Mouse (Mus musculus) c-Kit-negative CD71-positive TER-119-positive erythroid progenitor cells, embryonic 14.5 days (primary cell): ENCODE data around the gene Shisa4.
"Not testable (repeated sequence)": the region's sequence is repeated elsewhere in the genome, so short reads cannot be mapped to it uniquely, and the experiment has no call there.

Experiments used
- DNase-seq: peaks from one replicate; pipeline ENCODE4 v3.0.0-alpha.2; 2013; ENCODE audit warnings: low read depth, low spot score

Shisa4 gene

DNA sequence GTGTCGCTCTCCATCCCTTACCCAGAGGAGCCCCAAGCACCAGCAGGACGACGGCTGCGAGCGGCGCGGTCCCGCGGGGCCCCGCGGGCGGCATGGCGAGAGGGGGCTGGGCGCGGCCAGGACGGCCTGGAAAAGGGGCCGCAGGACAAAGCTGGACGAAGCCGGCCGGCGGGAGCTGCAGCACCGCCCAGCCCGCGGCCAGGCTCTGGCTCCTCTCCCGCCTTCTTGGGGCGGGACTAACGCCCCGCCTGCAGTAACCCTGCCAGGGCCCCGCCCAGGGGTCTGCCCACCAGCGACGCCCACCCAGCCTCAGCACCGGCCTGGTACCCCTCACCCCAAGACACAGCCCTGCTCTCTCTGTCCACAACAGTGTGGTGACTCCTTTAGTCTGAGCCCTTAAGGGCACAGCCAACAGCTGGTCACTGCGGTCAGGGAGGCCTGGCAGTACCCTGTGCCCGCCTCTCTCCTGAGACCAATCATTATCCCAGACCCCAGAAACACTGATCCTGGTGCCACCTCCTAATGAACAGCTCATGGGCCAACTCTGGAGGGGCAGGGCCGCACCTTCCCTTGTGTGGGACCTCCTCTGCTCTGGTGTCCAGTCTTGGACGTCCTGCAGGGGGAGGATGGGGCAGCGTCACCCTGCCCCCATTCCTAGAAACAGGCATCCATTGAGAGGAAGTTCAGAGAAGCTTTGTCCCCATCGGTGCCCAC lies at the start of gene Shisa4:
Gene Shisa4, minus strand, starts transcription at position 370 of the 714 bp plus-strand sequence.
- no peak for DNase-seq

- DNase-seq: no peak
Observed at GRCm38 (mm10) chr1:135422772-135423171, 47.7 kb upstream of the Shisa4 start.

DNA sequence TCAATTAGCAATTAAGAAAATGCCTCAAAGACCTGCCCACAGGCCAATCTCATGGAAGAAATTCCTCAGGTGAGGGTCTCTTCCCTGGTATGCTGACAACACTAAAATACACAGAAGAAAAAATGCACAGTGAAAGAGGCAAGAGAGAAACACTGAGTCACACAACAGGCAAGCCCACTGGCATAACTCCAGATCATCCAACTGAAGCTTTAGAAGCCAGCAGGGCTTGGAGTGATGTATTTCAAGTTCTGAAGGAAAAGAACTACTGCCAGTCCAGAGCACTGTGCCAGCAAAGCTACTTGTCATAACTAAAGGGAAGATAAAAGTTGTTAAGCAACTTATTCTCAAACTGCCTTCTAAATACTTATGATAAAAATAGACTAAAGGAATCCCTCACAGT lies 39.0 kb upstream of the Shisa4 start:
- no peak for DNase-seq

DNA sequence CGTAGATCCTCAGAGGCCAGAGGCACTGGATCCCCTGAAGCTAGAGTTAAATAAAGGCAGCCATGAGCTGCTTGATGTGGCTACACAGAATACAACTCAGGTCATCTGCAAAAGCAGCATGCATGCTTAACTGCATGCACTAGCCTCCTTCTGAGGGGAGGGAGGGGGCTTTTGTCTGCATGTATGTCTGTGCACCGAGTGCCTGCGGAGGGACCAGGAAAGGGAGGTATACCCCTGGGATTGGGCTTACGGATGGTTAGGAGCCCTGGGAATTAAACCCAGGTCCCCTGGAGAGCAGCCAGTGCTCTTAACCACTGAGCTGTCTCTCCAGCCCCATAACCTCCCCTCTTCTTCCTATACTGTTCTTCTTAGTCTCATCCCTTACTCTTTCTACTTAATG lies 37.1 kb upstream of the Shisa4 start:
- no peak for DNase-seq

DNA sequence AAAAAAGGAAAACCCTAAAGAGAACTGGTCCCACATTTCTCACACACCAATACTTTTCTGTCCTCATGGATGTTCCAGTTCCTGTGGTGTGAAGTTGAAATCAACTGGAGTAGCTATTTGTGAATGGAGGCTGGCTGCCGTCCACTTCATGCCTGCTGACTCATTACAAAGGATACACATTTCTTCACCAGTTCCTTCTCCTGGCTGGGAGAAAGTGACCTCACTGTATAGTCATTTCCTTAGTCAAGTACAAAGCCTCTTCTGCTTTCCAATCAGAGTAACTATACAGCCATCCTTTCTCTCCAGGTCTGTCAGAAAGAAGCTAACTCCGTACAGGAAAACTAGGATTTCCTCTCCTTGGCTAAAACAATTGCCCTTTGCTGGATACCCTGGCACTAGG lies 35.9 kb upstream of the Shisa4 start:
- DNase-seq: no peak

DNA sequence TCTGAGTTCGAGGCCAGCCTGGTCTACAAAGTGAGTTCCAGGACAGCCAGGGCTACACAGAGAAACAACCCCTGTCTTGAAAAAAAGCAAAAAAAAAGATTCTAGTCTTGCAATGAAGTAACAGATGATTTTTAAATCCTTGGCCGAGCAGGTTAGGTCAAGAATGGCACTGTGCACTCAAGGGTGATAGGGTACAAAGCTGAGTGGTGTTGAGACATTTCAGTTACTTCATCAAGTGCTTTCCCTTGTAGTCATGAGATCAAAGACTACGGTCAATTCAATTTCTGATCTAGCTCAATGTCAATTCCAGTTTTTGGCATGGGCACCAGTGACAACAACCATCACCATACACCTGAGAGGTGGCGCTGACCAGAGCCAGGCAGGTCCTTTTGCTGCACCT lies 33.9 kb upstream of the Shisa4 start:
- no peak for DNase-seq

- DNase-seq: no peak
Observed at GRCm38 (mm10) chr1:135405356-135405755, 30.3 kb upstream of the Shisa4 start.

GRCm38 (mm10) chr1:135401452-135402110 lies 26.5 kb upstream of the Shisa4 start:
- DNase-seq: no peak

GRCm38 (mm10) chr1:135399466-135399865 lies 24.4 kb upstream of the Shisa4 start:
- DNase-seq: no peak

DNA sequence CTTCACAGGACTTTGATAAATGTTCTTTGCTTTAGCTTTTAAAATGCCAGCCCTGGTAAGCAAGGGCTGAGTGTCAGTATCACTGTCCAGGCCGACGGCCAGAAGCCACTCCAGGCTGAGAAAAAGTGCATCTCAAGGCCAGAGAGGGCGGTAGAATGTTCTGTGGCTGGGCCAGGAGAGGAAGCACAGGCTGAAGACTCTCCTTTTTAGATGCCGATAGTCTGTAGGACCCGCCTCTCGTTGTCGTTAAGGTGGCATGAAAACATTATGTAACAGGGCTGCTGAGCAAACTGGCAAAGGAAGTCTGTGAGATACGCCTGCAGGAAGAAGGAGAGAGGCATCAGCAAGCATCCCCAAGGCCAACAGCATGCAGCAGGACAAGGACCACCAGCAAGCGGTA lies 10.1 kb upstream of the Shisa4 start:
- DNase-seq: no peak

GRCm38 (mm10) chr1:135384171-135384570 lies 9.1 kb upstream of the Shisa4 start:
- no peak for DNase-seq

DNA sequence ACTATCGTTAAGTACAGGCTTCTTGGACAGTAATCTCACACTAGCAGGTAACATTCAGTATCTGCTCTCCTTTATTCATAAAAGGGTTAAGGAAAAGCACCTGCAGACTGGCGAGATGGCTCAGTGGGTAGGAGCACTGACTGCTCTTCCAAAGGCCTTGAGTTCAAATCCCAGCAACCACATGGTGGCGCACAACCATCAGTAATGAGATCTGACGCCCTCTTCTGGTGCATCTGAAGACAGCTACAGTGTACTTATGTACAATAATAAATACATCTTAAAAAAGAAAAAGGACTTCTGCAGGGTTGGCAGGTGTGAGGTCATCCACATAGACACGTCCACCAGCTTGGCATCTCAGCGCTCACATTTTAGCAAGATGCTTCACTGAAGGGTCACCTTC lies 6.5 kb upstream of the Shisa4 start:
- not testable (repeated sequence) for DNase-seq

DNA sequence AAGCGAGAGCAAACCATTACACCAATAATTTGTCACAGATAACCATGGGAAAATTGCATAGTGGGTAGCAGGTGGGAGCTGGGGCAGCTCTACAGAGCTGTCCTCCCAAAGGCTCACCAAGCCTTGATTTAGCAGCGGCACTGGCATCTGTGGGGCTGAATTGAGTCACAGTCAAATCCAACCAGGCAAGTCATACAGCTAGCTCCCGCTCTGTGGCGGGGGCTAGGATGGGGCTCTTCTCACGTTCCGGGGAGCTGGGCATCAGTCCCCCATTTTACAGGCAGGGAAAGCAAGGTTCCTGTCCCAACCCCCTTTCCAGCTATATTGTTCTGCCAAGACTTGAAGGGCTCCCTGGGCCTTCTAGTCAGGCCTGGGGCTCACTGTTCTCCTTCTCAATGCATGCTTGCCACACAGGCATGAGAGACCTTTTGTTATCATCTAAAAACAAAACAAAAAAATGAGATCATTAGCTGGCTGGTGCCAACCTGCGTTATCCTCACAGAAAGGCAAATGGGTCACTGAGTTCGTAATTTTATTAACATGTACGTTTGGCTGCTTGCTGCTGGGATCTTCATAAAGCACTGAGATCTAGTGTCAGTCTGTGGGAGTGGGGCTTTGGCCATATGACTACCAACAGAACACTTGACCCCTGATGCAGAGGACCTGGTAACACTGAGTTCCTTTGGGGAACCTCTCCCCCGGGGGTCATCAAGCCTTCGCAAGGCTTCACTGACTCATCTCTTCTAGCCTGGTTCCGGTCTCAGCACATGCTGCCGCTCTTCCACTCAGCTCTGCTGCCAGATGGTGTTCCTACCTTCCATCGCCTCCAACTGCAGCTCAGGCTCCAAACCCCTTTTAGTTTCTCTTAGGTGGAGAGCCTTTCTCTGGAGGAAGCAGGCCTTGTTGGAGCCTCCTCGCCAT lies 5.3 kb upstream of the Shisa4 start:
- DNase-seq: no peak

DNA sequence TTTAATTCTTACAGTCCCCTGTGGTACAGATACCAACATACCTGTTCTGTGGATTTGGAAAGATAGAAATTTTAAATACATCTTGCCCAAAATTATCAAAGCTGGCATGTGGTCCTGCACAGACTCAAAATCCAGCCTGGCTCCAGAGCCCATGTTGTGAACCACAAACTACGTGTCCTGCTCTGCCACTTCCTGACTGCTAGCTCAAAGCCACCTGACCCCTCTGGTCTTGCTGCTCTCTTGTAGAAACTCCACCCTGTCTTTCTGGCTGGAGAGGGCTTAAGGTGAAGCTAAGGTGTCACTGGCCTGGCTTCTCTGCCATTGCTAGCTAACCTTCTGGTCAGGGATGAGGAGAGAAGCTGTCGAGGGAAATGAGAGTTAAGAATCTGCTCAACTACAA lies 4.0 kb upstream of the Shisa4 start:
- DNase-seq: no peak

- DNase-seq: no peak
Observed at GRCm38 (mm10) chr1:135378576-135378975, 3.5 kb upstream of the Shisa4 start.

GRCm38 (mm10) chr1:135374175-135374867 lies 716 bp downstream of the Shisa4 start:
- DNase-seq: no peak

DNA sequence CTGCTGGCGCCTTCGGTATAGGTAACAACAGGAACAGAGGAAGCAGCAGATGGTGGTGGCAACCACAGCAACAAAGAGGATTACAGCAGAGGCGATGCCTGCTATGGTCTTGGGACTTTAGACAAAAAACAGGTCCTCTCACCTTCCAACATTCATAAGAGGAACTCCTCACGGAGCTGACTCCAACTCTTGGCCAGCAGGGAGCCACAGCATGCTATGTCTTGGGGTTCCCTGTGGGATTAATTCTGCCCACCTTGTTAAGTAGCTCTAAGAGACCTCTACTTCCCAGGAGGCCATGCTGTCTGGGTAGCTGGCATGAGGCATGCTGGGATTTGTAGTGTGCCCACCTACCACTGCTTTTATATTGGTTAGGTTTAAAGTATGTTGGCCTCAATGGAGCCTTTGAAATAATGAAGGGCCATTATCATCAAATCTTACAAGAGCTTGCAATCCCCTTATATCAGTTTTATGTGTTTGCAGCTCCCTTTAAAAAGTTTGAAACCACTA lies 1.8 kb downstream of the Shisa4 start:
- no peak for DNase-seq

GRCm38 (mm10) chr1:135369415-135369814 lies 5.6 kb downstream of the Shisa4 start:
- DNase-seq: no peak

DNA sequence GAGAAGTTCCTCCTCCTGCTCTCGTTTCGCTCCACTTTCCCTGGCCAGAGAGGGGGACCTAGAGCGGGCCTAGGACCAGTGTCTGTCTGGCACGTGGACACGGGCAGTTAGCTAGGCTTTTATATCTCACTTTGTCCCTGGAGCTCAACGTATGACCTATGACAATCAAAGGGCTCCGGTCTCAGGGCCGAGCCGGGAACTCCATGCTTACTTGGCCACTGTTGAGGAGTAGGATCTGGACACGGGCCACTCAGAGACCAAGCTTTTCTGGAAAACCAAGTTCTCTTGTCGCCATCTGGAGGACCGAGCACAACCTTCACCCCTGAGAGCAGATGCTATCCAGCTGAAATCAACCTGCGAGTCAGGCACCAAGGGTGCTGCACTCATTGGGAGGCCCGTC lies 6.1 kb downstream of the Shisa4 start:
- DNase-seq: no peak

GRCm38 (mm10) chr1:135368245-135368644 lies 6.8 kb downstream of the Shisa4 start:
- no peak for DNase-seq

- DNase-seq: no peak
Observed at GRCm38 (mm10) chr1:135367595-135367994, 7.4 kb downstream of the Shisa4 start.

GRCm38 (mm10) chr1:135367005-135367404 lies 8.0 kb downstream of the Shisa4 start:
- no peak for DNase-seq
